Mouse (Mus musculus): ENCODE data around the gene Tcte2. TPM values are rescaled to one million over a fixed set of nuclear protein-coding genes. Genes with fewer than 3 reads are reported as not detected.
A peak's percentile ranks its signal among the peaks of the same experiment; 100 is the strongest.

The Tcte2 gene
- polyA plus RNA-seq, 1 experiment: 15.3 TPM

GRCm38 (mm10) chr17:13715511-13715910, 46.1 kb downstream of the Tcte2 start:
- TF ChIP-seq CTCF (IDR thresholded peaks at IDR 0.05; ENCODE audit: borderline replicate concordance, extremely low read depth, insufficient read depth, insufficient read length) (no peak), POLR2A (IDR thresholded peaks at IDR 0.05; ENCODE audit: borderline replicate concordance, extremely low read depth, insufficient read depth, insufficient read length, poor library complexity, severe bottlenecking) (no peak)
- no peak for DNase-seq (ENCODE audit: low read depth)

GRCm38 (mm10) chr17:13714654-13715053, 47.0 kb downstream of the Tcte2 start:
- no peak for DNase-seq (ENCODE audit: low read depth)
- TF ChIP-seq CTCF (IDR thresholded peaks at IDR 0.05; ENCODE audit: borderline replicate concordance, extremely low read depth, insufficient read depth, insufficient read length): no peak
- no peak for TF ChIP-seq POLR2A (IDR thresholded peaks at IDR 0.05; ENCODE audit: borderline replicate concordance, extremely low read depth, insufficient read depth, insufficient read length, poor library complexity, severe bottlenecking)

GRCm38 (mm10) chr17:13714128-13714527, 47.5 kb downstream of the Tcte2 start:
- no peak for TF ChIP-seq POLR2A (IDR thresholded peaks at IDR 0.05; ENCODE audit: borderline replicate concordance, extremely low read depth, insufficient read depth, insufficient read length, poor library complexity, severe bottlenecking)
- no peak for TF ChIP-seq CTCF (IDR thresholded peaks at IDR 0.05; ENCODE audit: borderline replicate concordance, extremely low read depth, insufficient read depth, insufficient read length)
- DNase-seq (ENCODE audit: low read depth): no peak

GRCm38 (mm10) chr17:13712518-13712917, 49.1 kb downstream of the Tcte2 start:
- no peak for TF ChIP-seq POLR2A (IDR thresholded peaks at IDR 0.05; ENCODE audit: borderline replicate concordance, extremely low read depth, insufficient read depth, insufficient read length, poor library complexity, severe bottlenecking)
- TF ChIP-seq CTCF (IDR thresholded peaks at IDR 0.05; ENCODE audit: borderline replicate concordance, extremely low read depth, insufficient read depth, insufficient read length): no peak
- no peak for DNase-seq (ENCODE audit: low read depth)

- no peak for TF ChIP-seq CTCF (IDR thresholded peaks at IDR 0.05; ENCODE audit: borderline replicate concordance, extremely low read depth, insufficient read depth, insufficient read length)
- no peak for TF ChIP-seq POLR2A (IDR thresholded peaks at IDR 0.05; ENCODE audit: borderline replicate concordance, extremely low read depth, insufficient read depth, insufficient read length, poor library complexity, severe bottlenecking)
- no peak for DNase-seq (ENCODE audit: low read depth)
Observed at GRCm38 (mm10) chr17:13712116-13712515, 49.5 kb downstream of the Tcte2 start.

GRCm38 (mm10) chr17:13711173-13711572, 50.5 kb downstream of the Tcte2 start:
- TF ChIP-seq POLR2A (IDR thresholded peaks at IDR 0.05; ENCODE audit: borderline replicate concordance, extremely low read depth, insufficient read depth, insufficient read length, poor library complexity, severe bottlenecking): no peak
- DNase-seq (ENCODE audit: low read depth): no peak

- no peak for DNase-seq (ENCODE audit: low read depth)
Observed at GRCm38 (mm10) chr17:13705481-13705921, 56.1 kb downstream of the Tcte2 start.

GRCm38 (mm10) chr17:13703611-13704320, 57.9 kb downstream of the Tcte2 start:
- DNase-seq (ENCODE audit: low read depth): no peak
- no peak for TF ChIP-seq POLR2A (IDR thresholded peaks at IDR 0.05; ENCODE audit: borderline replicate concordance, extremely low read depth, insufficient read depth, insufficient read length, poor library complexity, severe bottlenecking)
- TF ChIP-seq CTCF (IDR thresholded peaks at IDR 0.05; ENCODE audit: borderline replicate concordance, extremely low read depth, insufficient read depth, insufficient read length): no peak

More at GRCm38 (mm10) chr17:13705481-13705921, 56.1 kb downstream of the Tcte2 start:
- TF ChIP-seq POLR2A (IDR thresholded peaks at IDR 0.05; ENCODE audit: borderline replicate concordance, extremely low read depth, insufficient read depth, insufficient read length, poor library complexity, severe bottlenecking) (no peak), CTCF (IDR thresholded peaks at IDR 0.05; ENCODE audit: borderline replicate concordance, extremely low read depth, insufficient read depth, insufficient read length) (no peak)

GRCm38 (mm10) chr17:13700131-13701016, 61.3 kb downstream of the Tcte2 start:
- TF ChIP-seq CTCF (IDR thresholded peaks at IDR 0.05; ENCODE audit: borderline replicate concordance, extremely low read depth, insufficient read depth, insufficient read length) (no peak), POLR2A (IDR thresholded peaks at IDR 0.05; ENCODE audit: borderline replicate concordance, extremely low read depth, insufficient read depth, insufficient read length, poor library complexity, severe bottlenecking) (no peak)
- peak; percentile 79 for DNase-seq (ENCODE audit: low read depth)

GRCm38 (mm10) chr17:13699716-13700115, 61.9 kb downstream of the Tcte2 start:
- TF ChIP-seq POLR2A (IDR thresholded peaks at IDR 0.05; ENCODE audit: borderline replicate concordance, extremely low read depth, insufficient read depth, insufficient read length, poor library complexity, severe bottlenecking) (no peak), CTCF (IDR thresholded peaks at IDR 0.05; ENCODE audit: borderline replicate concordance, extremely low read depth, insufficient read depth, insufficient read length) (no peak)
- DNase-seq (ENCODE audit: low read depth): no peak

GRCm38 (mm10) chr17:13698194-13698593, 63.4 kb downstream of the Tcte2 start:
- DNase-seq (ENCODE audit: low read depth): no peak
- TF ChIP-seq POLR2A (IDR thresholded peaks at IDR 0.05; ENCODE audit: borderline replicate concordance, extremely low read depth, insufficient read depth, insufficient read length, poor library complexity, severe bottlenecking) (no peak), CTCF (IDR thresholded peaks at IDR 0.05; ENCODE audit: borderline replicate concordance, extremely low read depth, insufficient read depth, insufficient read length) (no peak)

Measured in brain, embryonic 14.5 days (tissue).